Mouse (Mus musculus): ENCODE data around the gene Spire2.
A peak's percentile ranks its signal among the peaks of the same experiment; 100 is the strongest.

Gene Spire2

DNA sequence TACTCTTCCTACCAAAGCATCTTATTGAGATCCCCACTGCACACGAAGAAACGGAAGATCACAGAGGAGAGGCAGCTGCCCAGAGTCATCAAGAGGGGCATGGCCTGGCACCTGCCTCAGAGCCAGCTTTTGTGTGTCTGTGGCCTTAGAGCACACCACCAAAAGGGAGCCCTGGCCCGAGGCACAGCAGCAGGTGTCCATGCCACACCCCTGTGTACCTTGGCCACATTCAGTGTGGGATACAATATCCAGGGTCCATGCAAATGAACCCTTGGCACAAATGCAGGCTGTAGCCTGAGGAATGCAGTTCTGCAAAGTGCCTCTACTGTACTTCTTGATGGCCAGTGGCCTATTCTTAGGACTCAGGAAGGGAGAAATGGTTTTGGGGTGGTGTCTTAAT lies 5.0 kb downstream of the Spire2 start:
- DNase-seq, result peak; percentile 17 to 50

DNA sequence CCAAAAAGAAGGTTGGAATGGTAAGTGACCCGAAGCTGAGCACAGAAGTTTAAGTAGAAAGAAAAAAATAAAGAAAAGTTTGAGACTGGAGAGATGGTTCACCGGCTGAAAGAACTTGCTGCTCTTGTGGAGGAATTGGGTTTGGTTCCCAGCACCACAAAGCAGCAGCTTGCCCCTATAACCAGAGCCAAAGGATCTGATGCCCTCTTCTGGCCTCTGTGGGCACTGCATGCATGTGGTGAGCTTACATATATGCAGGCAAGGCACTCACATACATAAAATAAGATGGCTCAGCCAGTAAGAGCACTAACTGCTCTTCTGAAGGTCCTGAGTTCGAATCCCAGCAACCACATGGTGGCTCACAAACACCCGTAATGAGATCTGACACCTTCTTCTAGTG lies 7.6 kb downstream of the Spire2 start:
- no peak for DNase-seq

GRCm38 (mm10) chr8:123341040-123342015 lies 8.8 kb downstream of the Spire2 start:
- peak in 1 of 2 experiments; percentile 46 for DNase-seq

GRCm38 (mm10) chr8:123342253-123342652 lies 9.7 kb downstream of the Spire2 start:
- DNase-seq, result peak in 1 of 2 experiments; percentile 21

GRCm38 (mm10) chr8:123342911-123343310 lies 10.4 kb downstream of the Spire2 start:
- no peak for DNase-seq

- DNase-seq, result peak; percentile 28 to 47
These were observed 10.9 kb downstream of the Spire2 start for GRCm38 (mm10) chr8:123343422-123343821.

DNA sequence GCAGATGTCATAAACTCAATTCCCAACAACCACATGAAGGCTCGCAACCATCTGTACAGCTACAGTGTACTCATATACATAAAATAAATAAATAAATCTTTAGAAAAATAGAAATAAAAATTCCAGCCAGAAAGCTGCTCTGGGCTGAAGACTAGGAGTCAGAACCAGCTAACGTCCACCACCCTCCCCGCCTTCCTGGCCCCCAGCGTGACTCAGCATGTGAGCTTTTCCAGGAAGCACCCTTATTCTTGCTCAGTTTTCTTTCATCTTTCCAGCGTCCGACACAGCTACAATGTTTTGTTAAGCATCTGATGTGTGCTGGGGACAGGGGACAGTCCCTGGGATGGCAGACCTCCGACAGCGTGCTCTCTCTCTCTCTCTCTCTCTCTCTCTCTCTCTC lies 12.6 kb downstream of the Spire2 start:
- no peak for DNase-seq

- DNase-seq, result no peak
These were observed 13.3 kb downstream of the Spire2 start for GRCm38 (mm10) chr8:123345856-123346255.

GRCm38 (mm10) chr8:123347293-123347692 lies 14.8 kb downstream of the Spire2 start:
- no peak for DNase-seq

DNA sequence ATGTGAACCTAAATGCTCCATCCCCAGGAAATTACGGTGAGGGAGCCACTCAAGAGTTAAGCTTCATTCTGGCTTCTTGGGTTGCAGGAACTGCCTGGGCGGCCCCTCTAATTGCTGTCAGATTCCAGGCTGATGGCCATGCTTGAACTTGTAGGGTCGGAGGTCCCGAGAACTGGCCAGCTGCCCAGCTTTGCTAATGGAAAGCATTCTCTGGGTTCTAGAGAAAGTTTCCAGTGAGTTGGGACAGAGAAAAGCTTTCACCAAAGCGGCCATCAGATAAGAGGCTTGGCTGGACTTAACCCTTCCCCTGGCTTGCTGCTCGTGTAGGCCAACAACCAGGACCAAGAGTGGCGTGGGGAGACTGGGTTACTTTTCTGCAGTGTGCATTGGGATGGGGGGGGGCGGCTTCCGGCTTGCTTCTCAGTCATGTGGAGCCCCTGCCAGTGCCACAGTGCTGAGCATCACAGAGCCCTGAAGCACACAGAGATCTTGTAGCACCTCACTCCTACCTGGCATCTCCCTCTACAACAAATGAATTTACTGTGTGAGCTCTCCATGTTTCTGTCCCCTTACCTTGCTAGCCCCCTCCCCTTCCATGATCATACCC lies 15.8 kb downstream of the Spire2 start:
- peak in 1 of 2 experiments; percentile 33 for DNase-seq

- no peak for DNase-seq
These were observed 16.6 kb downstream of the Spire2 start for GRCm38 (mm10) chr8:123349073-123349472.

GRCm38 (mm10) chr8:123352118-123352517 lies 19.6 kb downstream of the Spire2 start:
- DNase-seq, result no peak

DNA sequence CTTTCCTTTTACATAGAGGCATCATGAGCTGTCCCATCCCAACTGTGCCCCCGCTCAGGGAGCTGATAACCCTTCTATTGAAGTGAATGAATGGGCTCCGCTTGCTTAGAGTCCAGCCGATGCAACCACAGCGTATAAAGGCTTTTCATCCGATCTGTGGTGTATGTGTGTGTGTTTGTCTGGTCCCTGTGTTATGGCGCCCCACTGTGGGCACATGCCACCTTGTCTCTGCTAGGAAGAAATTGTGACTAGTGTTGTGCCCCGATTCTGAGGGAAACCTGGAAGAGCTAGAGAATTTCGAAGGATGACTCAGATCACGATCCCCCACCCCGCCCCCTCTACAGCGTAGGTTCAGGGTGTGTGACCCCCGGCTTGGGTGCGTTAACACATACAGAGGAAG lies 20.3 kb downstream of the Spire2 start:
- peak in 1 of 2 experiments; percentile 26 for DNase-seq

GRCm38 (mm10) chr8:123353216-123353615 lies 20.7 kb downstream of the Spire2 start:
- DNase-seq, result no peak

GRCm38 (mm10) chr8:123361082-123361739 lies 28.7 kb downstream of the Spire2 start:
- DNase-seq, result peak; percentile 54 to 60

GRCm38 (mm10) chr8:123373403-123374238 lies 41.1 kb downstream of the Spire2 start, which contains the start of gene Tcf25:
TSS of gene Tcf25 (plus strand) at chr8:123373753.
- peak; percentile 95 to 97 for DNase-seq

GRCm38 (mm10) chr8:123374239-123374578 lies 41.7 kb downstream of the Spire2 start:
- peak; percentile 94 to 95 for DNase-seq

GRCm38 (mm10) chr8:123375701-123376100 lies 43.2 kb downstream of the Spire2 start:
- DNase-seq, result no peak

DNA sequence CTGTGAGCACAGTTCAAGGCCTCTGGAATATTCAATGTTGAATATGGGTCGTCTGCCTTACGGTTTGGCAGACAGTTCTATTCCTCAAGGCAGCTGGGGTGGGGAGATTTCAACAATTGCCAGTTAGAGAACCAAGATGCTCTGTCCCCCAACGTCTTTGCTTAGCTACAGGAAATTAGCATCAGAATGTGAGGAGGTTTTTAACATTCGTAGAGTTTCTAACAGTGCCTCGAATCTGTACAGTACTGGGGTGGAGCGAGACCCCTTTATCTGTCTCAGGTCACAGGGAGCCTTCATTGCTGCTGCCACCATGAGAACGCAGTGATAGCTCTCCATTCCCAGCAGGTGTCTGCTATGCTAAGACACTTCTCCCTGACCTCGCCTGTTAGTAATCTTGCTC lies 43.6 kb downstream of the Spire2 start:
- no peak for DNase-seq

DNA sequence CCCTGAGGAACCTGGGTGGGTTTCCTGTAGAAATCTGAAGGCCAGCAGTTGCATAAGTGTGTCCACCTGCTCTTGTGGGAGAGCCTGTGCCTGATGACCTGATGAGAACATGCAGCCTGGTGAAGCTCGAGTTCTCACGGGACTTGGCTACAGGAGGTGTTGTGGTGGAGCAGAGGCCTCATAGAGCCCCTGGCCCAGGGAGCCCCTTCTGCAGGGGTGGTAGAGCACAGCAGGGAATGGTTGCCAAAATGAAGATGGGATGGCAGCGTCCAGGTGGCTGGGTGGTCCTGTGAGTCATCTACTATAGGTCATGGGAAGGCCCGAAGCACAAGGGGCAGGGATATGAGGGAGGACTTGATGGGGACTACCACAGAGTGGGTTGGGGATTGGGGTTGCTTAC lies 49.2 kb downstream of the Spire2 start:
- DNase-seq, result no peak

DNA sequence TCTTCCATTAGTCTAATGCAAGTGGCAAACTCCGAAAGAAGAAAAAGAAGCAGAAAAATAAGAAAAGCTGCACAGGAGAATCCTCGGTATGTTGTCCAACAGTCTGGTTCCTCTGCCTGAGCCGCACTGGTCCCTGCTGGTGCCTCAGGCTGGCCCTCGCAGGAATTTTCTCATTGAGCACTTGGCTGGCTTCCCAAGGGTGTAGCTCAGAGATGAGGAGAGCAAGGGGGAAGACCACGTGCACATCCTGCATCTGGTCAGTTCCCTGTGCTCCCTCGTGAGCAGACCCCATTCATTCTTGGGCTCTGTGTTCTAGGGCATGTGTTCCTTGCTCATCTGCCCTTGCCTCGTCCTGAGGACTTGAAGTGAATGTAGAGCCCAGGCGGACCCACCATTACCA lies 50.0 kb downstream of the Spire2 start:
- DNase-seq, result no peak

DNA sequence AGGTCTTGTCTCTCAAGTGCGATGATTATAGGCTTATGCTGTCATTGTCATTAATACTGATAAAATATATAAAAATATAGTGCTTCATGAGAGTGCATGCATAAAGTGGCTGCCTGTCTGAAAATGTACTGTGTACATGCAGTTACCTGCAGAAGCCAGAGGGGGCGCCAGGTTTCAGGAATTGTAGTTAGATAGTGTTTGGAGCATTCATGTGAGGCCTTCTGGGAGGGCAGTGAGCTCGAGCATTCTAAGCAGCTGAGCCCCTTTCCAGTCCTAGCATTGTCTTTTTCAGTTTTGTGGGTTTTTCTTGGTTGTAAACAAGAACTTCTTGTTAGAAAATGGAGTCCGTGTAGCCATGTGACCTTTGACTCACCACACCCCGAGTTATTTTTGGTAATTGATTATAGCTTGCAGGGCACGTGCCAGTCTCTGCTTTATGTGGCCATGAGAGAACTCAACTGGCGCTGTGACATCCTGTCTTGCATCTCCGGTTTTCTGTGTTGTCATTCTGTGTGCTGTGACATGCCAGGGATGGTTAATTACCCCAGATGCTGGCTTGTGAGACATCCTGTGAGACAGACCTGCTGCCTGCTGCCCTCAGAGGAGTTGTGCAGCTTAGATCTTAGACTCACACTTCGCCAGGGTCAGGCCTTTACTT lies 52.5 kb downstream of the Spire2 start:
- no peak for DNase-seq
